Mouse (Mus musculus): ENCODE measurements around the gene Olfr969. TPM values are rescaled to one million over a fixed set of nuclear protein-coding genes. Genes with fewer than 3 reads are reported as not detected.
"Not testable (repeated sequence)": the region's sequence is repeated elsewhere in the genome, so short reads cannot be mapped to it uniquely, and the experiment has no call there.

The Olfr969 gene
- polyA plus RNA-seq (2015; fragmentation: Nextera tagmentation; extraction: Ambion mirVana): not detected in 2 replicates

- no peaks in the 10 kb centered on the region for H3K27me3 ChIP-seq
- H3K4me3 ChIP-seq: no peak within 1 kb of the TSS
- ATAC-seq (ENCODE audit: low FRiP score): no peak
- H3K9me3 ChIP-seq: no peaks in the 10 kb centered on the region
- no peaks in the 10 kb centered on the region for H3K36me3 ChIP-seq
- H3K9ac ChIP-seq: no peak within 1 kb of the TSS
- WGBS: 75% methylated on average over 2 of the region's 2 CpGs
- no peak within 1 kb of the TSS for H3K4me2 ChIP-seq
- no peaks in the 10 kb centered on the region for H3K4me1 ChIP-seq (replicated peaks)
- H3K27ac ChIP-seq: no peak within 1 kb of the TSS
Observed at GRCm38 (mm10) chr9:39790558-39790957, at the start of gene Olfr969. Olfr969 (plus strand) TSS chr9:39790945.

- no peak for ATAC-seq (ENCODE audit: low FRiP score)
- H3K4me3 ChIP-seq: no peak within 1 kb of the TSS
- H3K4me2 ChIP-seq: no peak within 1 kb of the TSS
- H3K36me3 ChIP-seq: no peaks in the 10 kb centered on the region
- no peaks in the 10 kb centered on the region for H3K27me3 ChIP-seq
- H3K27ac ChIP-seq: no peak within 1 kb of the TSS
- no peaks in the 10 kb centered on the region for H3K9me3 ChIP-seq
- H3K9ac ChIP-seq: no peak within 1 kb of the TSS
- no peaks in the 10 kb centered on the region for H3K4me1 ChIP-seq (replicated peaks)
Observed at GRCm38 (mm10) chr9:39745949-39746348, 44.8 kb upstream of the Olfr969 start, which contains the start of gene Olfr967. Olfr967 (plus strand) TSS chr9:39746249.

GRCm38 (mm10) chr9:39746428-39746827, 44.3 kb upstream of the Olfr969 start:
- Histone ChIP-seq H3K9me3 (no peaks in the 10 kb centered on the region), H3K4me2 (no peak overlapping the region), H3K36me3 (no peaks in the 10 kb centered on the region), H3K4me3 (no peak overlapping the region), H3K27me3 (no peaks in the 10 kb centered on the region), H3K9ac (no peak overlapping the region), H3K4me1 (replicated peaks) (no peaks in the 10 kb centered on the region), H3K27ac (no peak overlapping the region)
- 91% methylated on average over 1 of the region's 1 CpGs for WGBS
- ATAC-seq (ENCODE audit: low FRiP score): no peak

GRCm38 (mm10) chr9:39783153-39783552, 7.6 kb upstream of the Olfr969 start, which contains the start of gene Olfr968:
Olfr968 (minus strand) TSS chr9:39783253.
- Histone ChIP-seq H3K9me3 (no peaks in the 10 kb centered on the region), H3K27me3 (no peaks in the 10 kb centered on the region), H3K4me2 (no peak within 1 kb of the TSS), H3K9ac (no peak within 1 kb of the TSS), H3K4me3 (no peak within 1 kb of the TSS), H3K4me1 (replicated peaks) (no peaks in the 10 kb centered on the region), H3K27ac (no peak within 1 kb of the TSS), H3K36me3 (no peaks in the 10 kb centered on the region)
- WGBS: 79% methylated on average over 1 of the region's 1 CpGs
- no peak for ATAC-seq (ENCODE audit: low FRiP score)

GRCm38 (mm10) chr9:39808560-39808959, 17.8 kb downstream of the Olfr969 start, which contains the start of gene Olfr970:
Olfr970 (plus strand) TSS chr9:39808860.
- Histone ChIP-seq H3K9me3 (no peaks in the 10 kb centered on the region), H3K4me3 (no peak within 1 kb of the TSS), H3K36me3 (no peaks in the 10 kb centered on the region), H3K27me3 (no peaks in the 10 kb centered on the region), H3K4me2 (no peak within 1 kb of the TSS), H3K9ac (no peak within 1 kb of the TSS), H3K4me1 (replicated peaks) (no peaks in the 10 kb centered on the region), H3K27ac (no peak within 1 kb of the TSS)
- ATAC-seq (ENCODE audit: low FRiP score): no peak
- 81% methylated on average over 4 of the region's 4 CpGs for WGBS

GRCm38 (mm10) chr9:39836576-39836975, 45.8 kb downstream of the Olfr969 start, which contains the start of gene Olfr971:
Olfr971 (plus strand) TSS chr9:39836876.
- H3K9me3 ChIP-seq; H3K9ac ChIP-seq; ATAC-seq (ENCODE audit: low FRiP score); H3K4me3 ChIP-seq; H3K27ac ChIP-seq; H3K4me1 ChIP-seq (replicated peaks); H3K27me3 ChIP-seq; H3K4me2 ChIP-seq; H3K36me3 ChIP-seq: not testable (repeated sequence)
- 100% methylated on average over 2 of the region's 2 CpGs for WGBS

Other genes with a start within 250 kb of the Olfr969 start
- gene Olfr958, start 236.9 kb upstream of the Olfr969 start, polyA plus RNA-seq (2015; fragmentation: Nextera tagmentation; extraction: Ambion mirVana): not detected in 2 replicates
- gene Olfr959, start 215.4 kb upstream of the Olfr969 start, polyA plus RNA-seq (2015; fragmentation: Nextera tagmentation; extraction: Ambion mirVana): not detected in 2 replicates
- gene AW551984, start 186.5 kb upstream of the Olfr969 start, polyA plus RNA-seq (2015; fragmentation: Nextera tagmentation; extraction: Ambion mirVana): 63.0 and 69.8 TPM in 2 replicates
- gene Olfr148, start 180.3 kb upstream of the Olfr969 start, polyA plus RNA-seq (2015; fragmentation: Nextera tagmentation; extraction: Ambion mirVana): not detected in 2 replicates
- gene Olfr960, start 169.6 kb upstream of the Olfr969 start, polyA plus RNA-seq (2015; fragmentation: Nextera tagmentation; extraction: Ambion mirVana): not detected in 2 replicates
- not detected in 2 replicates for gene Olfr961, start 145.9 kb upstream of the Olfr969 start, polyA plus RNA-seq (2015; fragmentation: Nextera tagmentation; extraction: Ambion mirVana)
- not detected in 2 replicates for gene Olfr963, start 123.7 kb upstream of the Olfr969 start, polyA plus RNA-seq (2015; fragmentation: Nextera tagmentation; extraction: Ambion mirVana)
- not detected in 2 replicates for gene Olfr149, start 83.8 kb upstream of the Olfr969 start, polyA plus RNA-seq (2015; fragmentation: Nextera tagmentation; extraction: Ambion mirVana)
- gene Olfr965, start 79.6 kb upstream of the Olfr969 start, polyA plus RNA-seq (2015; fragmentation: Nextera tagmentation; extraction: Ambion mirVana): not detected in 2 replicates
- gene Olfr150, start 60.0 kb upstream of the Olfr969 start, polyA plus RNA-seq (2015; fragmentation: Nextera tagmentation; extraction: Ambion mirVana): not detected in 2 replicates
- not detected in 2 replicates for gene Olfr967, start 44.7 kb upstream of the Olfr969 start, polyA plus RNA-seq (2015; fragmentation: Nextera tagmentation; extraction: Ambion mirVana)
- not detected in 2 replicates for gene Olfr968, start 7.7 kb upstream of the Olfr969 start, polyA plus RNA-seq (2015; fragmentation: Nextera tagmentation; extraction: Ambion mirVana)
- gene Olfr970, start 17.9 kb downstream of the Olfr969 start, polyA plus RNA-seq (2015; fragmentation: Nextera tagmentation; extraction: Ambion mirVana): not detected in 2 replicates
- gene Olfr971, start 45.9 kb downstream of the Olfr969 start, polyA plus RNA-seq (2015; fragmentation: Nextera tagmentation; extraction: Ambion mirVana): not detected in 2 replicates
- gene Olfr972, start 75.5 kb downstream of the Olfr969 start, polyA plus RNA-seq (2015; fragmentation: Nextera tagmentation; extraction: Ambion mirVana): not detected in 2 replicates
- not detected in 2 replicates for gene Olfr229, start 116.4 kb downstream of the Olfr969 start, polyA plus RNA-seq (2015; fragmentation: Nextera tagmentation; extraction: Ambion mirVana)
- gene Olfr974, start 146.6 kb downstream of the Olfr969 start, polyA plus RNA-seq (2015; fragmentation: Nextera tagmentation; extraction: Ambion mirVana): not detected in 2 replicates
- gene Olfr975, start 161.1 kb downstream of the Olfr969 start, polyA plus RNA-seq (2015; fragmentation: Nextera tagmentation; extraction: Ambion mirVana): 0.06 TPM in 1 of 2 replicates, not detected in the other
- gene Olfr976, start 170.2 kb downstream of the Olfr969 start, polyA plus RNA-seq (2015; fragmentation: Nextera tagmentation; extraction: Ambion mirVana): not detected in 2 replicates
- not detected in 2 replicates for gene Olfr978, start 201.2 kb downstream of the Olfr969 start, polyA plus RNA-seq (2015; fragmentation: Nextera tagmentation; extraction: Ambion mirVana)
- not detected in 2 replicates for gene Olfr979, start 212.5 kb downstream of the Olfr969 start, polyA plus RNA-seq (2015; fragmentation: Nextera tagmentation; extraction: Ambion mirVana)
- gene Olfr980, start 218.6 kb downstream of the Olfr969 start, polyA plus RNA-seq (2015; fragmentation: Nextera tagmentation; extraction: Ambion mirVana): not detected in 2 replicates
- not detected in 2 replicates for gene Olfr981, start 230.5 kb downstream of the Olfr969 start, polyA plus RNA-seq (2015; fragmentation: Nextera tagmentation; extraction: Ambion mirVana)

All from hindbrain, embryonic 13.5 days (tissue).